Mouse (Mus musculus): ENCODE data around the gene Nrxn2. TPM values are rescaled to one million over a fixed set of nuclear protein-coding genes. Genes with fewer than 3 reads are reported as not detected.

Gene Nrxn2
- total and polyA plus RNA-seq, 3 experiments = 0.03 to 0.16 TPM; not detected in 1

GRCm38 (mm10) chr19:6527839-6528531 lies 109.5 kb downstream of the Nrxn2 start:
- no peak for ATAC-seq (ENCODE audit: extremely low read depth, insufficient number of reproducible peaks, low FRiP score, poor library complexity, severe bottlenecking)
- H3K4me3 ChIP-seq (ENCODE audit: low read depth, low read length) = no peak overlapping the region
- no peaks in the 10 kb centered on the region for H3K36me3 ChIP-seq (replicated peaks)
- DNase-seq (ENCODE audit: low spot score) = no peak
- TF ChIP-seq TAL1 (conservative IDR thresholded peaks at IDR 0.05; ENCODE audit: low read depth, low read length) (no peak), GATA1 (IDR thresholded peaks at IDR 0.05; ENCODE audit: borderline replicate concordance, low read length) (no peak), CTCF (IDR thresholded peaks at IDR 0.05; ENCODE audit: low read depth, low read length) (no peak), GATA2 (IDR thresholded peaks at IDR 0.05; ENCODE audit: borderline replicate concordance, low read depth, low read length) (no peak), POLR2AphosphoS5 (IDR thresholded peaks at IDR 0.05; ENCODE audit: insufficient replicate concordance, low read depth, low read length) (no peak)
- no peaks in the 10 kb centered on the region; the same call in 1 of the 2 replicates for H3K27me3 ChIP-seq (ENCODE audit: insufficient read depth, low read length)
- no peaks in the 10 kb centered on the region for H3K4me1 ChIP-seq (ENCODE audit: insufficient read depth, low read depth, low read length)
- H3K9me3 ChIP-seq (replicated peaks) = no peaks in the 10 kb centered on the region

- TF ChIP-seq TAL1 (conservative IDR thresholded peaks at IDR 0.05; ENCODE audit: low read depth, low read length) = no peak
- no peak for TF ChIP-seq GATA2 (IDR thresholded peaks at IDR 0.05; ENCODE audit: borderline replicate concordance, low read depth, low read length)
- no peak for TF ChIP-seq GATA1 (IDR thresholded peaks at IDR 0.05; ENCODE audit: borderline replicate concordance, low read length)
- no peak for TF ChIP-seq POLR2AphosphoS5 (IDR thresholded peaks at IDR 0.05; ENCODE audit: insufficient replicate concordance, low read depth, low read length)
- no peak for TF ChIP-seq CTCF (IDR thresholded peaks at IDR 0.05; ENCODE audit: low read depth, low read length)
- no peaks in the 10 kb centered on the region for H3K36me3 ChIP-seq (replicated peaks)
- no peaks in the 10 kb centered on the region for H3K4me1 ChIP-seq (ENCODE audit: insufficient read depth, low read depth, low read length)
- no peaks in the 10 kb centered on the region; the same call in 1 of the 2 replicates for H3K27me3 ChIP-seq (ENCODE audit: insufficient read depth, low read length)
- H3K4me3 ChIP-seq (ENCODE audit: low read depth, low read length) = no peak overlapping the region
- ATAC-seq (ENCODE audit: extremely low read depth, insufficient number of reproducible peaks, low FRiP score, poor library complexity, severe bottlenecking) = no peak
- H3K9me3 ChIP-seq (replicated peaks) = no peaks in the 10 kb centered on the region
- DNase-seq (ENCODE audit: low spot score) = no peak
These were observed 110.9 kb downstream of the Nrxn2 start for GRCm38 (mm10) chr19:6529265-6529985.

- TF ChIP-seq CTCF (IDR thresholded peaks at IDR 0.05; ENCODE audit: low read depth, low read length) (no peak), GATA1 (IDR thresholded peaks at IDR 0.05; ENCODE audit: borderline replicate concordance, low read length) (no peak), POLR2AphosphoS5 (IDR thresholded peaks at IDR 0.05; ENCODE audit: insufficient replicate concordance, low read depth, low read length) (no peak), TAL1 (conservative IDR thresholded peaks at IDR 0.05; ENCODE audit: low read depth, low read length) (no peak), GATA2 (IDR thresholded peaks at IDR 0.05; ENCODE audit: borderline replicate concordance, low read depth, low read length) (no peak)
- Histone ChIP-seq H3K4me3 (ENCODE audit: low read depth, low read length) (no peak overlapping the region), H3K36me3 (replicated peaks) (no peaks in the 10 kb centered on the region), H3K9me3 (replicated peaks) (no peaks in the 10 kb centered on the region), H3K4me1 (ENCODE audit: insufficient read depth, low read depth, low read length) (no peaks in the 10 kb centered on the region), H3K27me3 (ENCODE audit: insufficient read depth, low read length) (peaks cover 4% of the 10 kb centered on the region; the same call in 1 of the 2 replicates)
- ATAC-seq (ENCODE audit: extremely low read depth, insufficient number of reproducible peaks, low FRiP score, poor library complexity, severe bottlenecking) (no peak), DNase-seq (ENCODE audit: low spot score) (no peak)
These were observed 111.8 kb downstream of the Nrxn2 start for GRCm38 (mm10) chr19:6530359-6530758.

GRCm38 (mm10) chr19:6531011-6531631 lies 112.6 kb downstream of the Nrxn2 start:
- TF ChIP-seq GATA2 (IDR thresholded peaks at IDR 0.05; ENCODE audit: borderline replicate concordance, low read depth, low read length) (no peak), TAL1 (conservative IDR thresholded peaks at IDR 0.05; ENCODE audit: low read depth, low read length) (no peak), POLR2AphosphoS5 (IDR thresholded peaks at IDR 0.05; ENCODE audit: insufficient replicate concordance, low read depth, low read length) (no peak), GATA1 (IDR thresholded peaks at IDR 0.05; ENCODE audit: borderline replicate concordance, low read length) (no peak), CTCF (IDR thresholded peaks at IDR 0.05; ENCODE audit: low read depth, low read length) (no peak)
- Histone ChIP-seq H3K4me3 (ENCODE audit: low read depth, low read length) (no peak overlapping the region), H3K27me3 (ENCODE audit: insufficient read depth, low read length) (peaks cover 6% of the 10 kb centered on the region; the same call in 1 of the 2 replicates), H3K9me3 (replicated peaks) (no peaks in the 10 kb centered on the region), H3K36me3 (replicated peaks) (no peaks in the 10 kb centered on the region), H3K4me1 (ENCODE audit: insufficient read depth, low read depth, low read length) (no peaks in the 10 kb centered on the region)
- ATAC-seq (ENCODE audit: extremely low read depth, insufficient number of reproducible peaks, low FRiP score, poor library complexity, severe bottlenecking) = no peak
- DNase-seq (ENCODE audit: low spot score) = no peak

GRCm38 (mm10) chr19:6531832-6532471 lies 113.4 kb downstream of the Nrxn2 start:
- no peak overlapping the region for H3K4me3 ChIP-seq (ENCODE audit: low read depth, low read length)
- peaks cover 11% of the 10 kb centered on the region; the same call in 1 of the 2 replicates for H3K27me3 ChIP-seq (ENCODE audit: insufficient read depth, low read length)
- no peaks in the 10 kb centered on the region for H3K4me1 ChIP-seq (ENCODE audit: insufficient read depth, low read depth, low read length)
- ATAC-seq (ENCODE audit: extremely low read depth, insufficient number of reproducible peaks, low FRiP score, poor library complexity, severe bottlenecking) (no peak), DNase-seq (ENCODE audit: low spot score) (no peak)
- TF ChIP-seq GATA2 (IDR thresholded peaks at IDR 0.05; ENCODE audit: borderline replicate concordance, low read depth, low read length) (no peak), GATA1 (IDR thresholded peaks at IDR 0.05; ENCODE audit: borderline replicate concordance, low read length) (no peak), POLR2AphosphoS5 (IDR thresholded peaks at IDR 0.05; ENCODE audit: insufficient replicate concordance, low read depth, low read length) (no peak), CTCF (IDR thresholded peaks at IDR 0.05; ENCODE audit: low read depth, low read length) (no peak), TAL1 (conservative IDR thresholded peaks at IDR 0.05; ENCODE audit: low read depth, low read length) (no peak)
- H3K9me3 ChIP-seq (replicated peaks) = no peaks in the 10 kb centered on the region
- no peaks in the 10 kb centered on the region for H3K36me3 ChIP-seq (replicated peaks)

Data from G1E (cell line).